Mouse (Mus musculus): ENCODE measurements around the gene Apba2. TPM values are rescaled to one million over a fixed set of nuclear protein-coding genes. Genes with fewer than 3 reads are reported as not detected.

The Apba2 gene
- polyA plus RNA-seq, 1 experiment from 2014 or later = 120 TPM

DNA sequence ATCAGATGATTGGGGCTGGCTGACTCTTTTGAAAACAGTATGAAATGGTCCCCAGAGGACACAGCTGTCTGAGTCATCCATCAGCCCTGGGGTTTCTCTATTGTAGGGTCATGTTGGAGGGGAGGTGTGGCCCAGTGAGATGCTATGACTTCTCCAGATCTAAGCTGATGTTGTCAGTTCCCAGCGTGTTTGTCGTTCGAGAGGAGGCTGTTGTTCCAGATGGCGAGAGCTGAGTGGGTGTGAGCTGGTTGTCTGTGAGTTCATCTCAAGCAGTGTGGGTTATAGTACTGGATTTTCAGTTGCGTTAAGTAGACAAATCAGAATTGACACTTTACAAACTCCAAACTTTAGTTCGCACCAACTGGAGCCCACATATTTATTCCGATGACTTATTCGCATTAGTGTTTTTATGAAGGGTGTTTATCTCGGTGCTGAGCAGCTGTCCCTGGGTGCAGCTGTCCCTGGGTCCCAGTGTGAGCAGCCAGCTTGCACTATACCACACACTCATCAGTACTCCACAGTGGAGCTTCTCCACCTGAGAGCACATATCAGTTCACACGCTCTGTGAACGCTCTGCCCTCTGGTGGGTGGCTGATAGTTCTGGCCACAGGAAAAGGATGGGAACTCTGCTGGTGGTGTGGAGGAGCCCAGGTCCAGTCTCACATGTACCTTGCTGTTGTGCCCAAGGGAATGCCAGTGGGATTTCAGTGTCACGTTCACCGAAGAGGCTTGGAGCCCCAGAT lies 208.2 kb downstream of the Apba2 start:
- H3K4me2 ChIP-seq (replicated peaks) = no peak overlapping the region
- no peak for ATAC-seq (ENCODE audit: low FRiP score, low read depth)
- WGBS = 92% methylated on average over 13 of the region's 13 CpGs

DNA sequence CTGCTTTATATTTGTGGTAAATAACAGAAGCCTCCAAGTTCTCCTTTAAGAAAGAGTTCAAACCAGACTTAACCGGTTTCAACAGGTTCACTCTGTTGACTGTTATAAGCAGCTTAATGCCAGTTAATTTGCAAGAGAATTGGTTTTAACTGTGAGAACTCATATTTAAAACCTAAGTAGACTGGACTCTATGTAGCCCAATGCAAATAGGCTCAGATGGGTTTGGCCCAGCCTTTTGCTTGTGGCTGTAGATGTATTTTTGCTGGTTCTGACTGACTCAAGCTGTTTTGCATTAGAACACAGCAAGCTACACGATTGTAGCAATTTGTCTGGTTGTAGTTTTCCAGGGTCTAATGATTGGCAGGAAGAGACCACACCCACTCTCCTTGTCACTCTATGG lies 214.8 kb downstream of the Apba2 start:
- Histone ChIP-seq H3K4me2 (replicated peaks) (no peak overlapping the region), H3K4me3 (no peak overlapping the region), H3K4me1 (no peaks in the 10 kb centered on the region), H3K27ac (replicated peaks) (no peak overlapping the region), H3K27me3 (no peaks in the 10 kb centered on the region), H3K9ac (replicated peaks) (no peak overlapping the region), H3K36me3 (peaks cover 7% of the 10 kb centered on the region; the same call in 1 of the 2 replicates), H3K9me3 (no peaks in the 10 kb centered on the region)
- WGBS = 65% methylated on average over 2 of the region's 2 CpGs
- no peak for ATAC-seq (ENCODE audit: low FRiP score, low read depth)

More for the DNA sequence above, 208.2 kb downstream of the Apba2 start:
- H3K27me3 ChIP-seq = no peaks in the 10 kb centered on the region
- no peaks in the 10 kb centered on the region for H3K36me3 ChIP-seq
- H3K9ac ChIP-seq (replicated peaks) = no peak overlapping the region
- H3K27ac ChIP-seq (replicated peaks) = no peak overlapping the region
- H3K4me3 ChIP-seq = no peak overlapping the region
- no peaks in the 10 kb centered on the region for H3K9me3 ChIP-seq
- peaks cover 9% of the 10 kb centered on the region; the same call in 1 of the 2 replicates for H3K4me1 ChIP-seq

DNA sequence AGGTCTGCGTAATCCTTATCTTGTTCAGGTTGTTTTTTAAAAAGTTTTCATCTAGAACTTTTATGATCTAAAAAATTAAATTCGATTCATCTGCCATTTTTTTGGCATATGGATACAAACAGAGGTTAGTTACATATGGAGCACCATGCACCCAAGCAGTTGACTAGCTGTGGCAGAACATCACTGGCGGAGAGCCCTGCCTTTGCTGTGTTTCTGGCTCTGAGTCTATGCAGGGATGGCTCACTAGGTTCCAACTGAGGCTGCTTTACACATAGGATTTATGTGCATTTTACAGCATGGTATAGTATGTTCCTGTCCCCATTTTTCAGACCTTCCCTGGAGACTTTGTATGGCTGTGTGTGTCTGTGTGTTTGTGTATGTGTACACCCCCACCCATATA lies 221.8 kb downstream of the Apba2 start:
- H3K4me1 ChIP-seq = no peaks in the 10 kb centered on the region
- H3K9ac ChIP-seq (replicated peaks) = no peak overlapping the region
- no peak overlapping the region for H3K4me3 ChIP-seq
- WGBS = 88% methylated on average over 3 of the region's 3 CpGs
- H3K36me3 ChIP-seq = no peaks in the 10 kb centered on the region
- no peak overlapping the region for H3K27ac ChIP-seq (replicated peaks)
- no peaks in the 10 kb centered on the region for H3K27me3 ChIP-seq
- no peaks in the 10 kb centered on the region for H3K9me3 ChIP-seq
- no peak overlapping the region for H3K4me2 ChIP-seq (replicated peaks)
- ATAC-seq (ENCODE audit: low FRiP score, low read depth) = no peak

DNA sequence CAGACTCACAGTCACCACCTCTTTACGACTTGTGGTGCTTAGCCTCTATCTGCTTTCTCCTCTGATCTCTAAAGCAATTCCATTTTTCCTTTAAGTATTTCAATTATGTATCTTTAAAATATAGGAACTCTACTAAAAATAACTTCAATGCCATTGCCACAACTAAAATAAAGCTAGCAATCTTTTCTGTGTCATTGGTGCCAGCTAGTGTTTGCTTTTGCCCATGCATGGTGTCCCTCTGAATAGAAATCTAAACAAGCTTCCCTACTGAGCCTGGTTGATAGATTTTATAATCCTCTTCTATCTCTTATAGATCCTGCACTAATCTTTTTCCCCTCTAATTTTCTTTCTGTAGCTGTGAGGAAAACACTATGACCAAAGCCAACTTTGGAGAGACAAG lies 222.9 kb downstream of the Apba2 start:
- H3K4me1 ChIP-seq = no peaks in the 10 kb centered on the region; the same call in 1 of the 2 replicates
- H3K4me2 ChIP-seq (replicated peaks) = no peak overlapping the region
- 93% methylated on average over 1 of the region's 1 CpGs for WGBS
- H3K36me3 ChIP-seq = no peaks in the 10 kb centered on the region
- no peak for ATAC-seq (ENCODE audit: low FRiP score, low read depth)
- H3K27ac ChIP-seq (replicated peaks) = no peak overlapping the region
- H3K4me3 ChIP-seq = no peak overlapping the region
- H3K9ac ChIP-seq (replicated peaks) = no peak overlapping the region
- H3K9me3 ChIP-seq = no peaks in the 10 kb centered on the region
- no peaks in the 10 kb centered on the region for H3K27me3 ChIP-seq

DNA sequence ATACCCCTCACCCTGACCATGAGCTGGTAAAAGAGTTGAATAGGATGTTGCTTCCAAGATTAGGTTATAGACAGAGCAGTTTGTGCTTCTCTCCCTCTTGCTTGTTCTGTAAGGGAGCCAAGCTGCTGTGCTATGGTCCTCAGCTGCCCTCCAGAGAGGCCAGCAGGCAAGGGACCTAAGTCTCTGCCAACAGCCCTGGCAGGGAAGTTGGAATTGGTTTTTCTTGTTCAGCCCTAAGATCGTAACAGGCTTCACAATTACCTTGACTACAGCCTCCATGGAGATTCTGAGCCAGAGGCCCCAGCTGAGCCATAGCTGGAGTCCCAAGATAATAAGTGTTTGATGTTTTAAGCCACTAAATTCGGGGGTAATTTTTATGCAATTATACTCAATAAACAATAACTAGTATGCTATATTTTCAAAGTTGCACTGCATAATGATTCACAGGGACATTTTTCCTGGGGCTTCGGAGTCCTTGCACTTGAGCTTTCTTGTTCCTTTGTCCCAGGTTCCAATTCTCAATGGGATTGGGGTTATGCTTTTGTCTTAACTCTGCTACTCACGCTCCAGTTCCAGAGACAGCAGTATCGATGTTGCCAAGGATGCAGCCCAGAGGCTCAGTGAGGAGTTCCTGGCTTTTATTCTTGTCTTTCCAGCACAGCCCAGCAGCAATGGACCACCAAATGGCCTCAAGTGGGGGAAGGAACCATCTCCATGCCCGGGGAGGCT lies 224.6 kb downstream of the Apba2 start:
- WGBS = 74% methylated on average over 6 of the region's 6 CpGs
- Histone ChIP-seq H3K27me3 (no peaks in the 10 kb centered on the region), H3K4me1 (no peaks in the 10 kb centered on the region; the same call in 1 of the 2 replicates), H3K9me3 (no peaks in the 10 kb centered on the region), H3K27ac (replicated peaks) (peak overlapping the region; percentile 7; the same call in 1 of the 2 replicates), H3K4me3 (no peak overlapping the region), H3K36me3 (no peaks in the 10 kb centered on the region), H3K9ac (replicated peaks) (no peak overlapping the region), H3K4me2 (replicated peaks) (no peak overlapping the region)
- ATAC-seq (ENCODE audit: low FRiP score, low read depth) = no peak

DNA sequence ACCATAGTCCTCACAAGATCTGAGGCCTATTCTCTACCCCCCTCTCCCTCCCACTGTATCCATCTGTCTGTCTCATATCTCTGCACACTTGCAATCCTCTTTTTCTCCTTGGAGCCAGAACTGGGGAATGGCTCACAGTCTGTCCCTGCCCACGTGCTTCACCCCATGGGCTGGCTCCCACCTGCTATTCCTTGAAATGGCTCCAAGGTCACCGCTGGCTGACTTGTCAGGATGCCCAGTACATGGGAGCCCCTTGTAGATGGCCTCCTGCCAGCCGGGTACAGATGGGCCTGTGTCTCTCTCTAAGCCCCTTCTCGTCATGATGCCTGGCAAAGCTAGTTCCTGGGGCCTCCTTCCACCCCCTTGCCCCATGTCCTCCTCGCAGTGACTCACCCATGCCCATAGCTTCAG lies 226.7 kb downstream of the Apba2 start:
- H3K36me3 ChIP-seq = no peaks in the 10 kb centered on the region
- H3K27me3 ChIP-seq = no peaks in the 10 kb centered on the region
- H3K4me1 ChIP-seq = no peaks in the 10 kb centered on the region; the same call in 1 of the 2 replicates
- H3K9ac ChIP-seq (replicated peaks) = no peak overlapping the region
- no peak overlapping the region for H3K27ac ChIP-seq (replicated peaks)
- no peaks in the 10 kb centered on the region for H3K9me3 ChIP-seq
- no peak overlapping the region for H3K4me2 ChIP-seq (replicated peaks)
- H3K4me3 ChIP-seq = no peak overlapping the region
- ATAC-seq (ENCODE audit: low FRiP score, low read depth) = no peak
- WGBS = 83% methylated on average over 5 of the region's 5 CpGs

DNA sequence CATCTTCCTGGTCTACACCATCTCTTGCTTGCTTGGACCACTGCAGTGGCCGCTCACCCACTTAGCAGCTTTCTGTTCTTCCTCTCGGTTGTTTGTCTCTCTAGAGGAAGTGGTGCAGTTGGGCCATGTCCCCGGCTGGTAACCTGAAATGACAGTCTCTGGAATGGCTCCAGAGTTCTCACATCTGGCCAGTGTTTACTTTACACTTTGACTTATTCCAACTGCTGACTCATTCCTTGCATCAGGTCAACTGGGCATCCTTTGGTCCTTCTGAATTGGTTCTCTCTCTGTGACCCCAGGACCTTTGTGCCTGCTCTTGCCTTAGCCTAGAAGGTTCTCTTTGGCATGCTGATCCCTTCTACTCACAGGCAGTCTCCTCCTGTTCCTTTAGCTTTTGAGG lies 227.3 kb downstream of the Apba2 start:
- 91% methylated on average over 3 of the region's 3 CpGs for WGBS
- Histone ChIP-seq H3K4me3 (no peak overlapping the region), H3K4me2 (replicated peaks) (no peak overlapping the region), H3K36me3 (no peaks in the 10 kb centered on the region), H3K27me3 (no peaks in the 10 kb centered on the region), H3K4me1 (no peaks in the 10 kb centered on the region; the same call in 1 of the 2 replicates), H3K9me3 (no peaks in the 10 kb centered on the region), H3K27ac (replicated peaks) (no peak overlapping the region), H3K9ac (replicated peaks) (no peak overlapping the region)
- no peak for ATAC-seq (ENCODE audit: low FRiP score, low read depth)

DNA sequence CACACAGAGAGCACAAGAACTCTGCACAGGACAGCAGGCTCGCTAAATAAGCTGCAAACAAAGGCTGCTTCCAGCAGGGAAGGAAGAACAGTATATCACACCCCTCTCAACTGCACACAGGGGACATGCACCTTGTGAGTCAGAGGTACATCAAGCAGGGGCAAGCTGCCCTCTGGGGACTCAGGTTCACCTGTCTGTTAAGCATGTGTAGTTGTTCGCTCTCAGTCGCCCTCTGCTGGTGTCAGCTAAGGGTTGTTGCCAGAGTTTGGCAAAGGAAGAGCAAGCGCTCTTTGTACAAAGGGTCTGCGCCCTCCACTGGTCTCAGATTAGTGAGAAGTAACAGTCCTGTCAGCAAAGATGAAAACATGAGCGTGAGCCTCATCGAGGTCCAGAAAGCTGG lies 228.3 kb downstream of the Apba2 start:
- Histone ChIP-seq H3K4me1 (no peaks in the 10 kb centered on the region; the same call in 1 of the 2 replicates), H3K9ac (replicated peaks) (no peak overlapping the region), H3K4me2 (replicated peaks) (no peak overlapping the region), H3K27ac (replicated peaks) (no peak overlapping the region), H3K27me3 (no peaks in the 10 kb centered on the region), H3K9me3 (no peaks in the 10 kb centered on the region), H3K36me3 (no peaks in the 10 kb centered on the region), H3K4me3 (no peak overlapping the region)
- 18% methylated on average over 7 of the region's 7 CpGs for WGBS
- ATAC-seq (ENCODE audit: low FRiP score, low read depth) = peak; percentile 59

DNA sequence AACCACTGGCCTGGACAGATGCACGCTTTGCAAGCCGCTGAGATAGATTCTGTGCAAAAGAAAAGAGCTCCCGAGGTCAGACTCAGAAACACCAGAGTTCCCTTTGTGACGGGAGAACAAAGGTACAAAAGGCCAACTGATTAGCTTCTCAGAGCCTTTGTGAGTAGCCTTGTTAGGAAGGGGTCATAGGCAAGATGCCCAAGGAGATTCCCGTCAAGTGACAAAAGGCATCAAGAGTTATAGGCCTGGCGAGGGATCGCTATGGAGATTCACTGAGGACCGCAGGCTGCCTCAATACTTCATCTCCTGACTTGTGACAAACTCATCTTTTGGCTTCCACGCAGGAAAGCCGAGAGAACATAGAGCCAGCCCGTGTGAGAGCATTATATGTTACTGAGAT lies 237.6 kb downstream of the Apba2 start:
- no peak overlapping the region for H3K27ac ChIP-seq (replicated peaks)
- peaks cover 22% of the 10 kb centered on the region for H3K36me3 ChIP-seq
- H3K9me3 ChIP-seq = no peaks in the 10 kb centered on the region
- H3K4me3 ChIP-seq = no peak overlapping the region
- no peak overlapping the region for H3K4me2 ChIP-seq (replicated peaks)
- peaks cover 26% of the 10 kb centered on the region for H3K27me3 ChIP-seq
- 11% methylated on average over 11 of the region's 11 CpGs for WGBS
- H3K9ac ChIP-seq (replicated peaks) = no peak overlapping the region
- peaks cover 19% of the 10 kb centered on the region for H3K4me1 ChIP-seq
- no peak for ATAC-seq (ENCODE audit: low FRiP score, low read depth)

DNA sequence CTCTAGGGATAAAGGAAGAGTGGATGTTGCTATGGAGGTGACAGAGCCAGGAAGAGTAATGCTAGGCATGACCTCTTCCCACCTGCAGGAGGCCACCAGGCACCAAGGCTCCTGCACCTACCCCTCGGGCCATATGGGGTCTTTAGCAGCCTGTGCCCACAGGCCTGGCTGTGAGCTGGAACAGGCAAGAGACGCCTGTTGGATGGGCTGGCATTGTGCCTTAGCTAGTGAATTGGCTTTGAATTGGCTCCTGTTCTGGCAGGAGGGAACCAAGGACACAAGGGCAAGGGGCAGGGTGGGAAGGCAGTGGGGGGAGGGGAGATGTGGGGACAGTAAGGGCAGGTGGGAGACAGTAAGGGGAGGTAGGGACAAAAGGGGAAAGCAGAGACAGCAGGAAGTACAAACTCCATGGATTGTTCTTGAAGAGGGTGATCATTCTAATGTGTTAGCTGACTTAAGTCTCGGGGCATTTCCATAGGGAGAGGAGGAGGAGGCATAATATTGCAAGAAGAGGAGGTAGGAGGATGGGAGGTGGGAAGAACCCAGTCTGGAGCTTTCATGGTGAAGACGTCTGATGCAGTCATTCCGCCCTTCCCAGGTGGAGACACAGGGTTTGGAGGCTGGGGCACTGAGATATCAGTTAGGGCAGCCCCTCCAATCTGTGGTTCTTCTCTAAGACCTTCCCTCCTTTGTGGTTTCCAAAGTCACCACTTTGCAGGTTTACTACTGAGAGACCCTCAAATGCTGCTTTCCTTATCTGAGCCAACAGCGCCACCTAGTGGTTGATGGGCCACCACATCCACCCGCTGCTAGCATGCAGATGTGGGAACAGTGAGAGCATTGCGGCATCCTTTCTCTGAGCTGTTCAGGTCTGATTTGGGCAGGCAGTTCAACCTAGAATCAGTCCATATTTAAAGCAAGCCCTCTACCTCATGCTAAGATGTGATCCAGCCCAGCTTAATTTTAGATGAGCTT lies 240.1 kb downstream of the Apba2 start:
- 36% methylated on average over 8 of the region's 8 CpGs for WGBS
- Histone ChIP-seq H3K36me3 (peaks cover 47% of the 10 kb centered on the region), H3K9me3 (no peaks in the 10 kb centered on the region), H3K4me2 (replicated peaks) (no peak overlapping the region), H3K27ac (replicated peaks) (no peak overlapping the region), H3K9ac (replicated peaks) (no peak overlapping the region), H3K27me3 (peaks cover 19% of the 10 kb centered on the region), H3K4me1 (peaks cover 19% of the 10 kb centered on the region), H3K4me3 (no peak overlapping the region)
- ATAC-seq (ENCODE audit: low FRiP score, low read depth) = peak; percentile 84

DNA sequence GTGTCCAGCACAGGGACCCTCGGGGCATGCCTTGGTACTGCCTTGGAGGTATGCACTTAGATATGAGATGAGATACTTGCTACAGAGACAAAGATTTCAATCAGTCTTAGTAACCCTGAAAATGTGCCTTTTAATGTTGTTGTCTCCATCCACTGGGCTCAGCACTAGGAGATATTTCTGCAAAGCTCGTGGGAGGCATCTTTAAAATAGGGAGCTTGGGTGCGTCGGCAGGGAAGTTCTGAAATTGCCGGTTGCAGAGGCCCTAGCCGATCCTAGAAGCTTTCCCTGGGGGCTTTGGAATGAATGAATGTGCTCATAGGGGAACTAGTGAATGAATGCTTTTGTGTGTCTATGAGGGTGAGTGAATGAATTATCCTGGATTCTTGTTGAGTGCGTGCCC lies 242.1 kb downstream of the Apba2 start:
- Histone ChIP-seq H3K9ac (replicated peaks) (no peak overlapping the region), H3K27me3 (peaks cover 12% of the 10 kb centered on the region), H3K36me3 (peaks cover 46% of the 10 kb centered on the region), H3K27ac (replicated peaks) (no peak overlapping the region), H3K9me3 (no peaks in the 10 kb centered on the region), H3K4me1 (peaks cover 16% of the 10 kb centered on the region), H3K4me3 (no peak overlapping the region), H3K4me2 (replicated peaks) (no peak overlapping the region)
- 90% methylated on average over 7 of the region's 7 CpGs for WGBS
- no peak for ATAC-seq (ENCODE audit: low FRiP score, low read depth)

Measured in midbrain, embryonic 12.5 days (tissue).